Mouse (Mus musculus): ENCODE results near the gene Trabd2b. TPM values are rescaled to one million over a fixed set of nuclear protein-coding genes. Genes with fewer than 3 reads are reported as not detected.

Trabd2b gene
- total RNA-seq (2021) = 1 to 10 TPM; 1.9 to 2.5 TPM
- 2.4 and 2.5 TPM in 2 replicates for polyA plus RNA-seq (2012; rRNA removed)
- long read RNA-seq, full-length matches to known transcripts = 1 of 1 reads
- long read RNA-seq, partial matches to known transcripts = 0 of 1 reads
- long read RNA-seq, other reads (novel, unspliced or antisense) = 0 of 1 reads

GRCm38 (mm10) chr4:114406355-114407101, at the start of gene Trabd2b:
TSS of gene Trabd2b (plus strand) at chr4:114406724.
- DNase-seq = peak; percentile 17

- DNase-seq = peak; percentile 45
Observed at GRCm38 (mm10) chr4:114357420-114357819, 49.1 kb upstream of the Trabd2b start.

GRCm38 (mm10) chr4:114358874-114359273, 47.6 kb upstream of the Trabd2b start:
- DNase-seq = no peak

- DNase-seq = peak; percentile 54
Observed at GRCm38 (mm10) chr4:114359818-114360217, 46.7 kb upstream of the Trabd2b start.

GRCm38 (mm10) chr4:114361336-114361735, 45.2 kb upstream of the Trabd2b start:
- peak; percentile 74 for DNase-seq

GRCm38 (mm10) chr4:114365000-114365399, 41.5 kb upstream of the Trabd2b start:
- no peak for DNase-seq

GRCm38 (mm10) chr4:114365595-114365994, 40.9 kb upstream of the Trabd2b start:
- no peak for DNase-seq

- no peak for DNase-seq
Observed at GRCm38 (mm10) chr4:114367005-114367404, 39.5 kb upstream of the Trabd2b start.

- DNase-seq = no peak
Observed at GRCm38 (mm10) chr4:114367840-114368239, 38.7 kb upstream of the Trabd2b start.

GRCm38 (mm10) chr4:114369591-114369990, 36.9 kb upstream of the Trabd2b start:
- DNase-seq = no peak

GRCm38 (mm10) chr4:114370935-114371715, 35.4 kb upstream of the Trabd2b start:
- DNase-seq = no peak

- no peak for DNase-seq
Observed at GRCm38 (mm10) chr4:114372699-114373098, 33.8 kb upstream of the Trabd2b start.

GRCm38 (mm10) chr4:114374330-114374729, 32.2 kb upstream of the Trabd2b start:
- no peak for DNase-seq

GRCm38 (mm10) chr4:114377531-114377930, 29.0 kb upstream of the Trabd2b start:
- DNase-seq = no peak

GRCm38 (mm10) chr4:114378512-114378911, 28.0 kb upstream of the Trabd2b start:
- no peak for DNase-seq

- no peak for DNase-seq
Observed at GRCm38 (mm10) chr4:114379416-114379956, 27.0 kb upstream of the Trabd2b start.

- no peak for DNase-seq
Observed at GRCm38 (mm10) chr4:114382627-114383026, 23.9 kb upstream of the Trabd2b start.

GRCm38 (mm10) chr4:114385236-114385635, 21.3 kb upstream of the Trabd2b start:
- no peak for DNase-seq

- DNase-seq = peak; percentile 67
Observed at GRCm38 (mm10) chr4:114386395-114386811, 20.1 kb upstream of the Trabd2b start.

GRCm38 (mm10) chr4:114387527-114388135, 18.9 kb upstream of the Trabd2b start:
- no peak for DNase-seq

GRCm38 (mm10) chr4:114388306-114388705, 18.2 kb upstream of the Trabd2b start:
- DNase-seq = no peak

GRCm38 (mm10) chr4:114389653-114390052, 16.9 kb upstream of the Trabd2b start:
- no peak for DNase-seq
